Mouse (Mus musculus): ENCODE results near the gene Brsk1.

The Brsk1 gene

GRCm38 (mm10) chr7:4690387-4690786 lies at the start of gene Brsk1:
Gene Brsk1, plus strand, starts transcription at chr7:4690604.
- DNase-seq (ENCODE audit: low read depth, low spot score): peak; percentile 53

- no peak for DNase-seq (ENCODE audit: low read depth, low spot score)
Measured at GRCm38 (mm10) chr7:4641155-4641554, 49.2 kb upstream of the Brsk1 start.

GRCm38 (mm10) chr7:4641956-4642355 lies 48.4 kb upstream of the Brsk1 start:
- no peak for DNase-seq (ENCODE audit: low read depth, low spot score)

GRCm38 (mm10) chr7:4643225-4643624 lies 47.2 kb upstream of the Brsk1 start:
- no peak for DNase-seq (ENCODE audit: low read depth, low spot score)

- DNase-seq (ENCODE audit: low read depth, low spot score): no peak
Measured at GRCm38 (mm10) chr7:4646806-4647205, 43.6 kb upstream of the Brsk1 start.

GRCm38 (mm10) chr7:4647291-4647690 lies 43.1 kb upstream of the Brsk1 start:
- DNase-seq (ENCODE audit: low read depth, low spot score): peak; percentile 69

- no peak for DNase-seq (ENCODE audit: low read depth, low spot score)
Measured at GRCm38 (mm10) chr7:4647992-4648391, 42.4 kb upstream of the Brsk1 start.

- peak; percentile 73 for DNase-seq (ENCODE audit: low read depth, low spot score)
Measured at GRCm38 (mm10) chr7:4651581-4651980, 38.8 kb upstream of the Brsk1 start.

- DNase-seq (ENCODE audit: low read depth, low spot score): no peak
Measured at GRCm38 (mm10) chr7:4652726-4653125, 37.7 kb upstream of the Brsk1 start.

GRCm38 (mm10) chr7:4653351-4653750 lies 37.1 kb upstream of the Brsk1 start:
- no peak for DNase-seq (ENCODE audit: low read depth, low spot score)

GRCm38 (mm10) chr7:4653780-4654179 lies 36.6 kb upstream of the Brsk1 start:
- DNase-seq (ENCODE audit: low read depth, low spot score): peak; percentile 90

GRCm38 (mm10) chr7:4654221-4654620 lies 36.2 kb upstream of the Brsk1 start:
- no peak for DNase-seq (ENCODE audit: low read depth, low spot score)

- DNase-seq (ENCODE audit: low read depth, low spot score): peak; percentile 58
Measured at GRCm38 (mm10) chr7:4655393-4655792, 35.0 kb upstream of the Brsk1 start.

- DNase-seq (ENCODE audit: low read depth, low spot score): peak; percentile 33
Measured at GRCm38 (mm10) chr7:4655916-4656315, 34.5 kb upstream of the Brsk1 start.

GRCm38 (mm10) chr7:4656818-4657217 lies 33.6 kb upstream of the Brsk1 start:
- no peak for DNase-seq (ENCODE audit: low read depth, low spot score)

- no peak for DNase-seq (ENCODE audit: low read depth, low spot score)
Measured at GRCm38 (mm10) chr7:4657521-4658127, 32.8 kb upstream of the Brsk1 start.

GRCm38 (mm10) chr7:4658128-4658907 lies 32.1 kb upstream of the Brsk1 start:
- no peak for DNase-seq (ENCODE audit: low read depth, low spot score)

GRCm38 (mm10) chr7:4658912-4659551 lies 31.4 kb upstream of the Brsk1 start, which contains the start of gene Ppp6r1:
Gene Ppp6r1, minus strand, starts transcription at chr7:4659019.
- DNase-seq (ENCODE audit: low read depth, low spot score): peak; percentile 99

GRCm38 (mm10) chr7:4659911-4660443 lies 30.4 kb upstream of the Brsk1 start:
- no peak for DNase-seq (ENCODE audit: low read depth, low spot score)

- DNase-seq (ENCODE audit: low read depth, low spot score): peak; percentile 47
Measured at GRCm38 (mm10) chr7:4663179-4663578, 27.2 kb upstream of the Brsk1 start.

GRCm38 (mm10) chr7:4663742-4664141 lies 26.7 kb upstream of the Brsk1 start:
- peak; percentile 40 for DNase-seq (ENCODE audit: low read depth, low spot score)

GRCm38 (mm10) chr7:4666871-4667270 lies 23.5 kb upstream of the Brsk1 start:
- no peak for DNase-seq (ENCODE audit: low read depth, low spot score)

Measured in CD4-positive, CD25-positive, alpha-beta regulatory T cell, adult 2 months (primary cell).